Mouse (Mus musculus) hindbrain, embryonic 16.5 days (tissue): Measurements from ENCODE around the gene Gsn. TPM values are rescaled to one million over a fixed set of nuclear protein-coding genes. Genes with fewer than 3 reads are reported as not detected.

ENCODE experiments used
- ATAC-seq: fragments of 200-750 bp; cut with Nextera tagmentation; 2 replicates; pipeline ENCODE4 v1.8.0; 2017; ENCODE audit warnings: moderate TSS enrichment, moderate library complexity
- H3K27ac ChIP-seq: fragments of 300-500 bp; sonication (generic); 2 replicates; pipeline ENCODE4 v1.5.1; 2014; ENCODE audit warnings: low read depth, mild to moderate bottlenecking, control low read depth, low read length, moderate library complexity
- H3K27me3 ChIP-seq: fragments of 300-500 bp; sonication (generic); replicated peaks from 2 replicates; pipeline ENCODE4 v1.6.1; 2014; ENCODE audit warnings: low read length; ENCODE audit not compliant: control insufficient read depth, insufficient read depth
- H3K36me3 ChIP-seq: fragments of 300-500 bp; sonication (generic); 2 replicates; pipeline ENCODE4 v1.6.1; 2014; ENCODE audit warnings: mild to moderate bottlenecking, low read length, moderate library complexity, mixed read lengths; ENCODE audit not compliant: control insufficient read depth, insufficient read depth
- H3K4me1 ChIP-seq: fragments of 300-500 bp; sonication (generic); 2 replicates; pipeline ENCODE4 v1.6.1; 2014; ENCODE audit warnings: low read depth, low read length; ENCODE audit not compliant: control insufficient read depth, insufficient read depth
- H3K4me2 ChIP-seq: fragments of 300-500 bp; sonication (generic); 2 replicates; pipeline ENCODE4 v1.6.1; 2014; ENCODE audit warnings: mild to moderate bottlenecking, low read length, control low read depth, moderate library complexity
- H3K4me3 ChIP-seq: fragments of 300-500 bp; sonication (generic); 2 replicates; pipeline ENCODE4 v1.5.1; 2014; ENCODE audit warnings: mild to moderate bottlenecking, low read length, control low read depth, moderate library complexity
- H3K9ac ChIP-seq: fragments of 300-500 bp; sonication (generic); 2 replicates; pipeline ENCODE4 v1.6.1; 2014; ENCODE audit warnings: low read depth, mild to moderate bottlenecking, control low read depth, low read length, moderate library complexity
- H3K9me3 ChIP-seq: fragments of 300-500 bp; sonication (generic); 2 replicates; pipeline ENCODE4 v1.6.1; 2014; ENCODE audit warnings: mild to moderate bottlenecking, low read length, moderate library complexity; ENCODE audit not compliant: control insufficient read depth
- WGBS: fragments of 180-500 bp; shearing (Covaris S2); extraction: QIAGEN DNeasy Blood & Tissue Kit; methylation state at CpG from one replicate; pipeline ENCODE4 v1.1.7; 2014; 5-methylcytosine and 5-hydroxymethylcytosine counted together
- polyA plus RNA-seq: library from polyadenylated mRNA; unstranded; fragments of >200 nt; fragmentation: Nextera tagmentation; extraction: Ambion mirVana; gene quantifications from 2 replicates; pipeline ENCODE4 v1.2.1, GENCODE M21; 2015

The Gsn gene
- polyA plus RNA-seq, 1 experiment from 2014 or later: 31.6 TPM

DNA sequence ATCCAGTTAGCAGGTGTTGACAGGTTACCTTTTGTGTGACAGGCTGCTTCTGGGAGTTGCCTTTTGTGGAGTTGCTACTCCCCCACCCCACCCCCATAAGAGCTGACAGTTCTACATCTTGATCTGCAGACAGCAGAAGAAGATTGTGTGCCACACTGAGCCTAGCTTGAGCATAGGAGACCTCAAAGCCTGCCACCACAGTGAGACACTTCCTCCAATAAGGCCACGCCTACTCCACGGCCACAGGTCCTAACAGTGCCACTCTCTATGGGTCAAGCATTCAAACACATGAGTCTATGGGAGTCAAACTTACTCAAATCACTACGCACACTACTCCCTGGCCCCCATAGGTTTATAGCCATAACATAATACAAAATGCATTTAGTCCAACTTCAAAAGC, 37.4 kb upstream of the Gsn start:
- Histone ChIP-seq H3K9me3 (no peaks in the 10 kb centered on the region), H3K9ac (no peak overlapping the region), H3K27ac (no peak overlapping the region), H3K36me3 (no peaks in the 10 kb centered on the region), H3K4me3 (no peak overlapping the region), H3K4me1 (peaks cover 2% of the 10 kb centered on the region), H3K27me3 (no peaks in the 10 kb centered on the region), H3K4me2 (no peak overlapping the region)
- WGBS: 91% methylated on average over 3 of the region's 3 CpGs
- ATAC-seq: no peak

- Histone ChIP-seq H3K27ac (no peak overlapping the region), H3K9me3 (no peaks in the 10 kb centered on the region), H3K4me2 (no peak overlapping the region), H3K4me3 (no peak overlapping the region), H3K36me3 (no peaks in the 10 kb centered on the region), H3K4me1 (no peaks in the 10 kb centered on the region), H3K9ac (no peak overlapping the region), H3K27me3 (no peaks in the 10 kb centered on the region)
- 63% methylated on average over 6 of the region's 6 CpGs for WGBS
- peak; percentile 48; the same call in 1 of the 2 replicates for ATAC-seq
These were observed 33.3 kb upstream of the Gsn start for GRCm38 (mm10) chr2:35222822-35223391.

GRCm38 (mm10) chr2:35224285-35224684, 31.9 kb upstream of the Gsn start:
- Histone ChIP-seq H3K27me3 (no peaks in the 10 kb centered on the region), H3K4me1 (no peaks in the 10 kb centered on the region), H3K4me3 (no peak overlapping the region), H3K9ac (no peak overlapping the region), H3K27ac (no peak overlapping the region), H3K9me3 (no peaks in the 10 kb centered on the region), H3K4me2 (no peak overlapping the region), H3K36me3 (no peaks in the 10 kb centered on the region)
- no peak for ATAC-seq
- WGBS: 92% methylated on average over 15 of the region's 15 CpGs

- Histone ChIP-seq H3K4me2 (no peak overlapping the region), H3K9ac (no peak overlapping the region), H3K4me3 (no peak overlapping the region), H3K27me3 (no peaks in the 10 kb centered on the region), H3K4me1 (no peaks in the 10 kb centered on the region), H3K36me3 (no peaks in the 10 kb centered on the region), H3K9me3 (no peaks in the 10 kb centered on the region), H3K27ac (no peak overlapping the region)
- 50% methylated on average over 4 of the region's 4 CpGs for WGBS
- ATAC-seq: no peak
These were observed 28.0 kb upstream of the Gsn start for GRCm38 (mm10) chr2:35228145-35228544.

GRCm38 (mm10) chr2:35230215-35230614, 26.0 kb upstream of the Gsn start:
- no peaks in the 10 kb centered on the region for H3K9me3 ChIP-seq
- no peak overlapping the region for H3K4me3 ChIP-seq
- no peak for ATAC-seq
- 28% methylated on average over 8 of the region's 8 CpGs for WGBS
- H3K9ac ChIP-seq: no peak overlapping the region
- H3K4me1 ChIP-seq: no peaks in the 10 kb centered on the region; the same call in 1 of the 2 replicates
- no peak overlapping the region for H3K27ac ChIP-seq
- no peaks in the 10 kb centered on the region for H3K27me3 ChIP-seq
- H3K4me2 ChIP-seq: no peak overlapping the region
- no peaks in the 10 kb centered on the region for H3K36me3 ChIP-seq

GRCm38 (mm10) chr2:35231871-35232270, 24.3 kb upstream of the Gsn start:
- H3K27ac ChIP-seq: no peak overlapping the region
- no peaks in the 10 kb centered on the region; the same call in 1 of the 2 replicates for H3K4me1 ChIP-seq
- no peaks in the 10 kb centered on the region for H3K36me3 ChIP-seq
- H3K9me3 ChIP-seq: no peaks in the 10 kb centered on the region
- H3K27me3 ChIP-seq: no peaks in the 10 kb centered on the region
- no peak overlapping the region for H3K4me2 ChIP-seq
- no peak for ATAC-seq
- no peak overlapping the region for H3K9ac ChIP-seq
- 47% methylated on average over 2 of the region's 2 CpGs for WGBS
- no peak overlapping the region for H3K4me3 ChIP-seq

DNA sequence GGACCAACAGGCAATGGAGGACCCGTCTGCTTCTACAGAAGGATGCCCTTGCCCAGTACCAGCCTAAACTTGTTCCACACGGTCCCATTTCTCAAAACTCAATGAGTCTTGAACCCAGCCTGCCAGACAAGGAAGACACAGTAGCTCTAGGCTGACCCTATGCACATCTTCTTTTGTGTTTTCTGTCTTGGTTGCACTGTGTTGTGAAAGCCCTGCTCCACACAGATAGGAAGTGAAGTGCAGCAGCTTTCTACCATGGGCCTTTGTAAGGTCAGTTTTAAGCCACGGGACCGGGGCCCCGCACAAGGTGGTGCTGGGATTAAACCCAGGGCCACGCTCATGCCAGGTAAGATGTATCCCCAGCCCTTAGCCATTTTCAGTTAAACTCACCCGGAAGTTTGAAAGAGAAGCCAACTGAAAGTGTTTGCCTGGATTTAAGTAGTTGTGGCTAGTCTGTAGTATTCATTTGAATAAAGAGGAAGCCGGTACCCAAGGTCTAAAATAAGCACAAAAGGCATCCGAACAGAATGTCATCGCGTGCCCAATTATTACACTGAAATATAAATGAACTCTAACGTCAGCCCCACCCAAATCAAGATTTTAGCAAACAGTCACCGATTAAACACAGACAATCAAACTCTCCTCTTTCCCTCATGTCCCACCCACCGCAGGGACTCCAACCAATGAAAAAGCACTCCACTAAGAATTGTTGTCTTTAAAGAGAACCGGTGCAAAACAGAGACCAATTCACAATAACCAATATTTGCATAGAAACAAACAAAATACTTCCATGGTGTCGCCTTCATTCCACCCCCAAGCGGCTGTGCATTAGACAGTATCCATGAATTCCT, 23.4 kb upstream of the Gsn start:
- no peak overlapping the region for H3K9ac ChIP-seq
- no peak for ATAC-seq
- WGBS: 68% methylated on average over 17 of the region's 17 CpGs
- no peaks in the 10 kb centered on the region; the same call in 1 of the 2 replicates for H3K4me1 ChIP-seq
- H3K27ac ChIP-seq: no peak overlapping the region
- H3K4me3 ChIP-seq: no peak overlapping the region
- H3K4me2 ChIP-seq: no peak overlapping the region
- no peaks in the 10 kb centered on the region for H3K36me3 ChIP-seq
- no peaks in the 10 kb centered on the region for H3K27me3 ChIP-seq
- no peaks in the 10 kb centered on the region for H3K9me3 ChIP-seq

DNA sequence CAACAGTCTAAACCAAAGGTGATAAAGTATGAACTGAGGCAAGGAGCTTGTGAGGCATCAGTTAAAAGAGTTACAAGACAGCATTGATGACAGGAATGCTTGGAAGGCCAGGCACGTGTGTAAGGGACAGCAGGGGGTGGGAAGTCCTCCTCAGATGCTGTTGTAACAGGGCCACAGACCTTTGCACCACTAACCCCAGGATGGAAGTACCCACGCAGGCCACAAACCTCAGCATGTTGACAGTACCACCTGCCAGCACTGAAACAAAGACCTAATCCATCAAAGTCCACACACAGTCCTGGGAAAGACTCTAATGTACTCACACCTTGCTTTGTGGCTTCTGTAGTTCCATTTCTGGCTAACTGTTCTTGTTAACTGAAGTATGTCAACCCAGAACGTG, 22.3 kb upstream of the Gsn start:
- Histone ChIP-seq H3K4me2 (no peak overlapping the region), H3K36me3 (no peaks in the 10 kb centered on the region), H3K4me1 (no peaks in the 10 kb centered on the region; the same call in 1 of the 2 replicates), H3K4me3 (no peak overlapping the region), H3K27me3 (no peaks in the 10 kb centered on the region), H3K9ac (no peak overlapping the region), H3K9me3 (no peaks in the 10 kb centered on the region), H3K27ac (no peak overlapping the region)
- WGBS: 17% methylated on average over 3 of the region's 3 CpGs
- ATAC-seq: no peak

GRCm38 (mm10) chr2:35235021-35235420, 21.2 kb upstream of the Gsn start:
- Histone ChIP-seq H3K27ac (no peak overlapping the region), H3K27me3 (no peaks in the 10 kb centered on the region), H3K36me3 (no peaks in the 10 kb centered on the region), H3K9me3 (no peaks in the 10 kb centered on the region), H3K4me2 (no peak overlapping the region), H3K4me3 (no peak overlapping the region), H3K4me1 (no peaks in the 10 kb centered on the region; the same call in 1 of the 2 replicates), H3K9ac (no peak overlapping the region)
- no peak for ATAC-seq
- 69% methylated on average over 6 of the region's 6 CpGs for WGBS
